Mouse (Mus musculus): ENCODE results near the gene Bglap3. TPM values are rescaled to one million over a fixed set of nuclear protein-coding genes. Genes with fewer than 3 reads are reported as not detected.
A peak's percentile ranks its signal among the peaks of the same experiment; 100 is the strongest.
"Not testable (repeated sequence)": the region's sequence is repeated elsewhere in the genome, so short reads cannot be mapped to it uniquely, and the experiment has no call there.

Bglap3 gene
- polyA plus RNA-seq (2015; fragmentation: Nextera tagmentation; extraction: Ambion mirVana) = 1.8 and 4.1 TPM in 2 replicates

GRCm38 (mm10) chr3:88372643-88373042 lies at the start of gene Bglap3:
TSS of gene Bglap3 (minus strand) at chr3:88372743.
- H3K4me3 ChIP-seq (replicated peaks); H3K36me3 ChIP-seq; H3K27ac ChIP-seq; H3K4me1 ChIP-seq; H3K4me2 ChIP-seq; H3K27me3 ChIP-seq (replicated peaks); H3K9ac ChIP-seq; ATAC-seq (ENCODE audit: insufficient read depth, low FRiP score, low read depth); H3K9me3 ChIP-seq: not testable (repeated sequence)
- WGBS = 90% methylated on average over 9 of the region's 9 CpGs

GRCm38 (mm10) chr3:88422020-88422720 lies 49.6 kb upstream of the Bglap3 start:
- peaks cover 28% of the 10 kb centered on the region for H3K4me1 ChIP-seq
- 32% methylated on average over 9 of the region's 9 CpGs for WGBS
- peak; percentile 25 for ATAC-seq (ENCODE audit: insufficient read depth, low FRiP score, low read depth)
- peaks cover 17% of the 10 kb centered on the region; the same call in 1 of the 2 replicates for H3K36me3 ChIP-seq
- no peaks in the 10 kb centered on the region for H3K27me3 ChIP-seq (replicated peaks)
- H3K9ac ChIP-seq = no peak overlapping the region
- peak overlapping the region; percentile 8; the same call in 1 of the 2 replicates for H3K4me2 ChIP-seq
- no peak overlapping the region for H3K4me3 ChIP-seq (replicated peaks)
- H3K9me3 ChIP-seq = no peaks in the 10 kb centered on the region
- peak overlapping the region; percentile 67 for H3K27ac ChIP-seq

- Histone ChIP-seq H3K9me3 (no peaks in the 10 kb centered on the region), H3K4me1 (peaks cover 28% of the 10 kb centered on the region), H3K27me3 (replicated peaks) (no peaks in the 10 kb centered on the region), H3K36me3 (peaks cover 23% of the 10 kb centered on the region; the same call in 1 of the 2 replicates), H3K27ac (no peak overlapping the region), H3K4me3 (replicated peaks) (no peak overlapping the region), H3K9ac (no peak overlapping the region), H3K4me2 (no peak overlapping the region)
- no peak for ATAC-seq (ENCODE audit: insufficient read depth, low FRiP score, low read depth)
- 94% methylated on average over 19 of the region's 19 CpGs for WGBS
Observed at GRCm38 (mm10) chr3:88420771-88421170, 48.2 kb upstream of the Bglap3 start.

GRCm38 (mm10) chr3:88418016-88418415 lies 45.5 kb upstream of the Bglap3 start:
- peaks cover 12% of the 10 kb centered on the region; the same call in 1 of the 2 replicates for H3K4me1 ChIP-seq
- no peaks in the 10 kb centered on the region for H3K27me3 ChIP-seq (replicated peaks)
- H3K9me3 ChIP-seq = no peaks in the 10 kb centered on the region
- no peak overlapping the region for H3K27ac ChIP-seq
- ATAC-seq (ENCODE audit: insufficient read depth, low FRiP score, low read depth) = no peak
- H3K4me3 ChIP-seq (replicated peaks) = no peak overlapping the region
- H3K9ac ChIP-seq = no peak overlapping the region
- H3K4me2 ChIP-seq = no peak overlapping the region
- 73% methylated on average over 6 of the region's 6 CpGs for WGBS
- H3K36me3 ChIP-seq = peaks cover 26% of the 10 kb centered on the region; the same call in 1 of the 2 replicates

GRCm38 (mm10) chr3:88415668-88416067 lies 43.1 kb upstream of the Bglap3 start:
- H3K4me3 ChIP-seq (replicated peaks) = no peak overlapping the region
- no peaks in the 10 kb centered on the region for H3K27me3 ChIP-seq (replicated peaks)
- no peaks in the 10 kb centered on the region for H3K9me3 ChIP-seq
- ATAC-seq (ENCODE audit: insufficient read depth, low FRiP score, low read depth) = no peak
- no peak overlapping the region for H3K4me2 ChIP-seq
- H3K9ac ChIP-seq = no peak overlapping the region
- no peak overlapping the region for H3K27ac ChIP-seq
- H3K36me3 ChIP-seq = peaks cover 32% of the 10 kb centered on the region
- WGBS = 71% methylated on average over 4 of the region's 4 CpGs
- no peaks in the 10 kb centered on the region for H3K4me1 ChIP-seq

GRCm38 (mm10) chr3:88412636-88413035 lies 40.1 kb upstream of the Bglap3 start:
- Histone ChIP-seq H3K36me3 (peaks cover 16% of the 10 kb centered on the region), H3K4me3 (replicated peaks) (no peak overlapping the region), H3K9ac (no peak overlapping the region), H3K27me3 (replicated peaks) (no peaks in the 10 kb centered on the region), H3K4me1 (peaks cover 12% of the 10 kb centered on the region), H3K9me3 (no peaks in the 10 kb centered on the region), H3K27ac (no peak overlapping the region), H3K4me2 (no peak overlapping the region)
- ATAC-seq (ENCODE audit: insufficient read depth, low FRiP score, low read depth) = no peak
- 86% methylated on average over 11 of the region's 11 CpGs for WGBS

GRCm38 (mm10) chr3:88411681-88412080 lies 39.1 kb upstream of the Bglap3 start:
- Histone ChIP-seq H3K4me3 (replicated peaks) (no peak overlapping the region), H3K27ac (no peak overlapping the region)

GRCm38 (mm10) chr3:88410645-88411031 lies 38.1 kb upstream of the Bglap3 start:
- Histone ChIP-seq H3K9me3 (no peaks in the 10 kb centered on the region), H3K4me2 (peak overlapping the region; percentile 77), H3K9ac (no peak overlapping the region), H3K27ac (peak overlapping the region; percentile 97), H3K4me1 (peaks cover 12% of the 10 kb centered on the region), H3K27me3 (replicated peaks) (no peaks in the 10 kb centered on the region), H3K4me3 (replicated peaks) (peak overlapping the region; percentile 68), H3K36me3 (peaks cover 9% of the 10 kb centered on the region)
- 16% methylated on average over 7 of the region's 7 CpGs for WGBS
- ATAC-seq (ENCODE audit: insufficient read depth, low FRiP score, low read depth) = no peak

More at GRCm38 (mm10) chr3:88411681-88412080, 39.1 kb upstream of the Bglap3 start:
- H3K4me1 ChIP-seq = peaks cover 12% of the 10 kb centered on the region
- ATAC-seq (ENCODE audit: insufficient read depth, low FRiP score, low read depth) = no peak
- H3K27me3 ChIP-seq (replicated peaks) = no peaks in the 10 kb centered on the region
- no peaks in the 10 kb centered on the region for H3K9me3 ChIP-seq
- no peak overlapping the region for H3K4me2 ChIP-seq
- 84% methylated on average over 4 of the region's 4 CpGs for WGBS
- peaks cover 16% of the 10 kb centered on the region for H3K36me3 ChIP-seq
- H3K9ac ChIP-seq = no peak overlapping the region

GRCm38 (mm10) chr3:88409741-88410644 lies 37.5 kb upstream of the Bglap3 start, which contains the start of gene Pmf1:
TSS of gene Pmf1 (minus strand) at chr3:88410331.
- peaks cover 12% of the 10 kb centered on the region for H3K4me1 ChIP-seq
- H3K4me2 ChIP-seq = peak within 1 kb of the TSS; percentile 77
- H3K4me3 ChIP-seq (replicated peaks) = peak within 1 kb of the TSS; percentile 68
- under 1% methylated on average over 54 of the region's 54 CpGs for whole genome bisulfite sequencing
- H3K36me3 ChIP-seq = peaks cover 9% of the 10 kb centered on the region
- H3K9ac ChIP-seq = peak within 1 kb of the TSS; percentile 78
- no peaks in the 10 kb centered on the region for H3K9me3 ChIP-seq
- ATAC-seq (ENCODE audit: insufficient read depth, low FRiP score, low read depth) = peak; percentile 90
- H3K27ac ChIP-seq = peak within 1 kb of the TSS; percentile 97
- no peaks in the 10 kb centered on the region for H3K27me3 ChIP-seq (replicated peaks)

GRCm38 (mm10) chr3:88408953-88409352 lies 36.4 kb upstream of the Bglap3 start:
- Histone ChIP-seq H3K9me3 (no peaks in the 10 kb centered on the region), H3K36me3 (peaks cover 8% of the 10 kb centered on the region), H3K4me2 (peak overlapping the region; percentile 77), H3K4me3 (replicated peaks) (peak overlapping the region; percentile 68), H3K4me1 (peaks cover 12% of the 10 kb centered on the region), H3K27ac (peak overlapping the region; percentile 18; the same call in 1 of the 2 replicates), H3K27me3 (replicated peaks) (no peaks in the 10 kb centered on the region), H3K9ac (peak overlapping the region; percentile 78)
- ATAC-seq (ENCODE audit: insufficient read depth, low FRiP score, low read depth) = no peak
- WGBS = 57% methylated on average over 5 of the region's 5 CpGs

GRCm38 (mm10) chr3:88407529-88407928 lies 35.0 kb upstream of the Bglap3 start:
- no peaks in the 10 kb centered on the region for H3K27me3 ChIP-seq (replicated peaks)
- peaks cover 14% of the 10 kb centered on the region for H3K36me3 ChIP-seq
- no peak for ATAC-seq (ENCODE audit: insufficient read depth, low FRiP score, low read depth)
- H3K4me2 ChIP-seq = no peak overlapping the region
- 49% methylated on average over 7 of the region's 7 CpGs for WGBS
- no peaks in the 10 kb centered on the region for H3K9me3 ChIP-seq
- peaks cover 12% of the 10 kb centered on the region for H3K4me1 ChIP-seq
- no peak overlapping the region for H3K4me3 ChIP-seq (replicated peaks)
- H3K9ac ChIP-seq = no peak overlapping the region
- peak overlapping the region; percentile 28; the same call in 1 of the 2 replicates for H3K27ac ChIP-seq
